Mouse (Mus musculus) liver, embryonic 14.5 days (tissue): Measurements from ENCODE around the gene Ublcp1.
A peak's percentile ranks its signal among the peaks of the same experiment; 100 is the strongest.

Experiments
- CTCF ChIP-seq: IDR thresholded peaks from 2 replicates; pipeline ENCODE4 v1.5.1; 2016; ENCODE audit warnings: antibody characterized with exemption, low read depth, control low read depth
- EP300 ChIP-seq: IDR thresholded peaks from 2 replicates; pipeline ENCODE4 v1.6.1; 2016; ENCODE audit warnings: antibody characterized with exemption, low read depth

DNA sequence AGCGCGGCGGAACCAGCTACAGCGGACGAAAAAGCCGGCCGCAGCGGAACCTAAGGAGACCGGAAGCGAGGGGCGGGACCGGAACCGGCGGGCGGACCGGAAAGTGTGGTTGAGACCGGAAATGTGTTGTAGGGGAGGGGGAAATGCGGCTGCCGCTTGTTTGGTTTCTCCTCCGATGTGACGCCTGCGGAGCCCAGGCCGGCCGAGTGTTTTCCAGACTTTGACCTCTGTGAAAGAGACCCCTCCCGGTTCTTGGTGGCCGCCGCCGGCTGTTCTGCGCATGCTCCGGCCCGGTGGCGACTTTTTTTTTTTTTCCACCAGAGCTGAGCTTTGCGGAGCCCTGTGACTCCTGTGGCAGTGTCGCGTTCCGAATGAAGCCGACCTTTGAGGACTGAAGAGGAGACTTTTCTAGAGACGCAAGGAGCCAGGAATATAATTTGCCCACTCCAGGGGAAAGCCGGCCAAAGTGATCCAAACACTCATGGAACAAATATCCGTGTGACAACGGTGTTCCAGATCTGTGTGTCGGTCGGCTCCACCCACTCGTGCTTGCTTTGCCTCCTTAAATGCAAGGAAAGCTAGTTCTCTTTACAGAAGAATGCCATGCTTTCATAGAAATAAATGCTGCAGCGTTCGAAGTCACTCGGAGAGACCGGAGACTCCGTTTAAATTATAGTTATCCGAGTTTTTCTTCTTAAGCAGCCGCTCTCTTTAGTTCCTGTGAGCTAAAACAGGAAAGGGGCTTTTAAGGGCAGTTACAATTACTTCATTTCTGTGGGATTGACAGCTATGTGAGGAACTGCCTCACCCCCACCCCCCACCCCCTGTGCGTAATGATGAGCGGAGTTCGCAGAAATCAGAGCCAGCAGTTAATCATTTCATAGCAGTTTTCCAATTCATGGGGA is at the start of gene Ublcp1:
- TF ChIP-seq CTCF (no peak), EP300 (peak; percentile 60; the same call in 1 of the 2 replicates)
